Mouse (Mus musculus): ENCODE data around the gene Rin3.

Rin3 gene

GRCm38 (mm10) chr12:102369488-102370235 is 86.8 kb downstream of the Rin3 start:
- DNase-seq (ENCODE audit: inconsistent ontology term) = no peak

DNA sequence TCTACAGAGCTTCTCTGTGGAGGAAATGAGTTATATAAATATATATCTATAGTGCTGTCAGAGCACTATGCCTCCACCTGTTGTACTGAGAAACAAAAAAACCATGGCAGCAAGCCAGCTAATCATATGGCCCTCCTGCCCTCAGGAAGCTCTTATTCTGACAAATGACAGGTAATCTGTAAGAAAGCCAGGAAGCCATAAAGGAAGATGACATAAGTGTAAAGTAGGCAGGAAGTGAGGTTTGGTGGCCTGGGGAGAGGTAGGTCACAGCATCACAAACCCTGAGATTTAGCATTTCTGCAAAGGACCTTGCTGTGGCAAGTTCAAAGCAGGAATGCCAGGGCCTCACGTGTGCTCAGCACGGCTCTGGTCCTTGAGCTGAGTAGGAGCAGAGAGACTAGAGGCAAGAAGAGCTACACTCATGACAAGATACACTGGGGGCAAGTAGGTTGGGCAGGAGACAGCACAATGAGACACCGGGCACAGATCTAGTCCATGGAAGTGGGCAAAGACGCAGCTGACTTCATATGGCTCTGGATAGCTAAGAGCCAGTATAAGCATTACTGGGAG is 88.2 kb downstream of the Rin3 start:
- no peak for DNase-seq (ENCODE audit: inconsistent ontology term)

GRCm38 (mm10) chr12:102372322-102372721 is 89.5 kb downstream of the Rin3 start:
- no peak for DNase-seq (ENCODE audit: inconsistent ontology term)

DNA sequence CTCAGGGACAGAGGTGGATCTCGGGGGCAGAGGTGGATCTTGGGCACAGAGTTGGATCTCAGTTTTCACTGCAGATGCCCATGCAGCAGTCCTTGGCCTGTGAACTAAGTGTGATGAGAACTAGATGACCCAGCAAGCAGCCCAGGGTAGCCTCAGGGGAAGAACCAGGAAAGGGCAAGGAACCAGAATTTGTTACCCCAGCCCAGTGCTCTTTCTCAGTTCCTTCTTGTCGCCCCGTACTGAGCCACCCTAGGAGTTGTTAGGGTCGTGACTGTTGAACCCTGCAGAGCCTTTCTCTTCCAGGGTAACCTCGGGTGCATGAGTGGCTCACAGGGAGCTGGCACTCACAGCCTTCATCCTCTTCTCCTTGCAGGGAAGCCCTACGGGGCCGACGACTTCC is 99.3 kb downstream of the Rin3 start:
- DNase-seq (ENCODE audit: inconsistent ontology term) = no peak

DNA sequence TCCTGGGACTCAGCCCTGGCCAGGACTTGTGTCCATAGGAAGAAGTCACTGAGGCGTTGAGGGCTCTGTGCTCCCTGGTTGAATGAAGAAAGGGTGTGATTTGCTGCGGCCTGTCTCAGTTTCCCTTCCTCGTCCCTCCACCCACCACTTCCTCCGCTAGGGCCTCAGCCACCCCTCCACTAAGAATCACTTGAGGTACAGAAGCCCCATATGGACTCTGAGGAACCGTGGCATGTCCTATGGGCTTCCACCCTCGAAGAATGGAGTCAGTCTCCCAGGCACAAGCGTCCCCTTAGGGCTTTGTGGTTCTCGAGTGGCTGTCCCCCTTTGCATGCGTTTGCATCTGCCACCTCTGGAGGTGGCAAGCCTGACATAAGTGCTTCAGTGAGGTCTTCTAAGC is 100.4 kb downstream of the Rin3 start:
- DNase-seq (ENCODE audit: inconsistent ontology term) = no peak

DNA sequence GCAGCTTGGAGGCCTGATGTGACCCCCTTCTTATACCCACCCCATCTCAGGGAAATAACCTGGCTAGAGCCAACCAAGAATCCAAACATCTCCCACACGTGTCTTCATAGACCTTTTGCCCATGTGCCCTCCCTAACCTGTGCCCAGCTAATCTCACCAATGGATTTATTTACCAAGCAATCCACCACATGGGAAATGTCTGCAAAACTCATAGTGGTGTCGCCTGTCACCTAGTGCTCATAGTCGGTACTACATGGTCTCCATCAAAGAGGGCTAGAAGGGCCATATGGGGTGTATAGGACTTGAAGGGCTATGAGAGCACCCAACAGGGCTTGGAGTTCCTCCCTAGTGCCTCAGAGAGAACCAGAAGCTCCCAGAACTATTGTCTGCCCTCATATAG is 102.0 kb downstream of the Rin3 start:
- peak; percentile 28 for DNase-seq (ENCODE audit: inconsistent ontology term)

DNA sequence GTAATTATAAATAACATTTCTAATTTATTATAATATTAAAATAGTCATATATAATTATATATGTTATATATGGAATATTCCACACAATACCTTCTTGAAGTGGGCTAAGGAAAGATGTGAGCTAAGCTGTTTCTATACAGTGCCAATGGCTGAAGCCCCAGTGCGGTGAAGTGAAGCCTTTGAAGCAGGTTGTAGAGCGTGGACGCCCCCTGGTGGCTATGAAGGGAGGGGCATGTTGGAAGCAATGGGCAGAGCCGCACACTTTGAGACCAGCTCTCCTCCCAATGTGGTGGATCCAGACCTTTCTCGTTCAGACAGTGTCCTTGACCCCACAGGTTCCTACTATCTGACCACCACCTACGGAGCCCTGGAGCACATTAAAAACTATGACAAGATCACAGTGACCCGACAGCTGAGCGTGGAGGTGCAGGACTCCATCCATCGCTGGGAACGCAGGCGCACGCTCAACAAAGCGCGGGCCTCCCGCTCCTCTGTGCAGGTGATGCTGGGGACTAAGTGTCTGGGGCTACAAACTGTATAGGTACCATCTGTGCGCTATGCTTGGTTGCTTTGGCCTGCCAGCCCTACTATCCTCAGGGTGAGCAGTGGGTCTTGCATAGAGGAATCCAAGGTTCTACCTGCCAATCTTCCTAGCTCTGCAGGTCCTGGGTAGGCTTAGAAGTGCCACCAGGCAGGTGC is 104.5 kb downstream of the Rin3 start:
- DNase-seq (ENCODE audit: inconsistent ontology term) = peak; percentile 78

GRCm38 (mm10) chr12:102390042-102390441 is 107.2 kb downstream of the Rin3 start:
- no peak for DNase-seq (ENCODE audit: inconsistent ontology term)

DNA sequence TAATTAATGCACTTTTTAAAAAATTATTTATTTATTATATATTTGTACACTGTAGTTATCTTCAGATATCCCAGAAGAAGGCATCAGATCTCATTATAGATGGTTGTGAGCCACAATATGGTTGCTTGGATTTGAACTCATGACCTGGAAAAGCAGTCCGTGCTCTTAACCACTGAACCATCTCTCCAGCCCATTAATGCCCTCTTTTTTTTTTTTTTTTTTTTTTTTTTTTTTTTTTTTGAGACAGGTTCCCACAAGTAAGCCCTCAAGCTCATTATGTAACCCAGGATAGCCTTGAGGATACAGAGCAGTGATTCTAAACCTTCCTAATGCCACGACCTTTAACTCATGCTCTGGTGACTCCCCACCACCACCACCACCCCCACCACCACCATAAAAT is 108.3 kb downstream of the Rin3 start:
- DNase-seq (ENCODE audit: inconsistent ontology term) = no peak

DNA sequence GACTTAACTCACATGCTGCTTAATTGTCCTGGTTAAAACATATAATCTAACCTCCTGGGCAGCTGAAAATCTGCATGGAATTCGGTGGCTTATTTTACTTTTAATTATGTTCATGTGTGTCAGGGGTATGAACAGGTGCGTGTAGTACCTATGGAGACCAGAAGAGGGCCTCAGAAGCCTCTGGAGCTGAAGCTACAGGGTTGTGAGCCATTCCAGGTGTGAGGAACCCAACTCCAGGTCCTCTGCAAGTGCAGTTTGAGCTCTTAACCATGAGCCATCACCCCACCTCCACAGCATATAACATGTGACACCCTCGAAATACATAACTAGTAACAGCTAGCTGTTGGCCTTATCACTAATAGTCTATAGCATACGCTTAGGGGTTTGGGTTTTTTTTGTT is 109.1 kb downstream of the Rin3 start:
- peak; percentile 14 for DNase-seq (ENCODE audit: inconsistent ontology term)

DNA sequence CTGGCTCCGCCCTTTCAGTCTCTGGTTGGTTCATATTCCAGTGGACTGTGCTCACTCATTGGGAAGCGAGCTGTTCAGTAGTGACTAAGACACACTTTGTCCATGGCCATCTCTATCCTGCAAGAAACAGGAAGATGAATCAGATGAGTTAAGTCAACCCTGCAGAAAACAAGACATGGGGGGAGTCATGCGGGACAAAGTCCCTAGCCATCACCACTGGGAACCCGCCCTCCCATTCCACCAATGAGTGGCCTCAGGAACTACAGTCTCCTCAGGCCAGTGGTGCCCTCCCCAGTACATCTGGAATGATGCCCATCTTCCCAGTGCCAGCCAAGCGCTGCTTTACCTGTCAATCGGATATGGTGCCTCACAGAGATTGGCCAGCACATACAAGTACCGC is 111.6 kb downstream of the Rin3 start:
- peak; percentile 7 for DNase-seq (ENCODE audit: inconsistent ontology term)

GRCm38 (mm10) chr12:102395537-102395936 is 112.7 kb downstream of the Rin3 start:
- no peak for DNase-seq (ENCODE audit: inconsistent ontology term)

DNA sequence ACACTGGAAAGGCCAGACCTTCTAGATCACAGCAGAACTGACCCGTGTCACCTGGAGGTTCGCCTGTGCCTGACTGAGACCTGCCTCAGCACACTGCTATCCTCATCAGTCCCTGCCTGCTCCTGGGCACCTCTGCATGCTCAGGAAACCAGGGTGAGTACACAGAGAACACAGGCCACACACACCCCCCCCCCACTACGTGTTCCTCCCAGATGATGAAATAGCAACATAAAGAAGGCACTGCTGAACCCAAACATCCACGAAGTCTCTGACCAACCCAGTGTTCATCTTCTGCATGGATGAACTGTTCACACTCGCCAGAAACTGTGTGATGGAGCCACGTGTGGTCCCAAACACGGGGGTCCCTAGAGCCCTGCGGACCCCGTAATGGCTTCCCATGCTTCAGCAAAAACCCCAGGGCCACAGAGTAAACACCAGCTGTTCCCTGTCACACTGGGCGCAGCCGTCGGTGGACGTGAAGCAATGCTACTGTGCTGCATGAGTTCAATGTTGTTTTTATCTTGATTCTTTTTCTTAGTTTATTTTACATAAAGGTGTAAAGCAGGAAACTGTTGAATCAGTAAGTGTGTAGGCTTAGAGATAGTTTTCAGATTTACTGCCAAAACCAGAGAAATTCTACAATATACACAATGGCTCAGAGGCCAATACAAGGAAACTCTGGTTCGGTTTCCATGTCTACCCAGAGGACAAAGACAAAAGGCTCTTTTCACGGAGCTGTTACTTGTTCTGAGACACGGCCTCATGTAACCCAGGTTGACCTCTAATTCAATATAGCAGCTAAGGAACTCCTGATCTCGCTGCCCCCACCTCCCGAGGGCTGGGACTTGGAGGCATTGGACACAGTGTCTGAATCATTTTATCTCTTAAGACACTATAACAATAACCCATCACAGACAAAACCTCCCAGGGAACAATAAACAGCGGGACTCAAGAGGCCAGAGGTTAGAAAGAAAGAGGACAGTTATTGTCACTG is 113.4 kb downstream of the Rin3 start:
- no peak for DNase-seq (ENCODE audit: inconsistent ontology term)

GRCm38 (mm10) chr12:102398588-102398987 is 115.7 kb downstream of the Rin3 start:
- DNase-seq (ENCODE audit: inconsistent ontology term) = no peak

GRCm38 (mm10) chr12:102413171-102413570 is 130.3 kb downstream of the Rin3 start:
- DNase-seq (ENCODE audit: inconsistent ontology term) = no peak

DNA sequence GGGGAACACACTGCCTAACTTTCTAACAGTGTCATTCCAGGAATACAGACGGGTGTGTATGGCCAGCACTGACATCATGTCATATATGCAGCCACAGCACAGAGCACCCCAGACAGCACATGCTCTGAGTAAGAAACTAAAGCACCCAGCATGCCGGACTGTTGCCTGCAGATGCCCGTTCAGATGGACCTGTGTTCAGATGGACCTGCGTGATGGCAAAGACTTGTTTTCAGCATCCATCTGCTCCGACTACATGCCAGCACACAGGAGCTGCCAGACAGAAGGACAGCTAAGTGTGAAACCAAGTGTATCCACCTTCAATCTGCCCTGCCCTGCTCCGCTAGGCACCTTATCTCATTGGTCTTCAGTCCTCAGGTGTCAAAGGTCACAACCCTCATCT is 131.8 kb downstream of the Rin3 start:
- DNase-seq (ENCODE audit: inconsistent ontology term) = no peak

DNA sequence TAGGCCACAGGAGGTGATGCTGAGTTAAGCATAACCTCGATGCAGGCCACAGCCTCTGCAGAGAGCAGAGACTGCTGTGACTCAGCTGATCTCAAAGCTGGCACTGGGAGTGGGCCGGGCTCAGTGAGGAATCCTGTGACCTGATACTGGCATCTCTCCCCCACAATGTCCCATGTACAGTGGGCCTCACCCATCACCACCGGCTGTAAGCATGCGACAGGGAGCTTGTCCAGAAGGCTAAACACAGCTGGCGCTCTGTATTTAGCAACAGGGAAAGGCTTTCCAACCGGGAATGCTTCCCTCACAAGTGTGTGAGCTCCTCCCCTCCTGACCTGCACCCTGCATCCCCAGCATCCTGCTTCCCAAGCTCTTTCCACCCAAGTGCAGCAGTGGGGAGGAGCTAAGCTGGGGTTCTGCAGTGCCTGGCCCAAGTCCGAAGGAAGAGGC is 133.6 kb downstream of the Rin3 start:
- peak; percentile 62 for DNase-seq (ENCODE audit: inconsistent ontology term)

- DNase-seq (ENCODE audit: inconsistent ontology term) = no peak
Observed at GRCm38 (mm10) chr12:102416955-102417510, 134.2 kb downstream of the Rin3 start.

DNA sequence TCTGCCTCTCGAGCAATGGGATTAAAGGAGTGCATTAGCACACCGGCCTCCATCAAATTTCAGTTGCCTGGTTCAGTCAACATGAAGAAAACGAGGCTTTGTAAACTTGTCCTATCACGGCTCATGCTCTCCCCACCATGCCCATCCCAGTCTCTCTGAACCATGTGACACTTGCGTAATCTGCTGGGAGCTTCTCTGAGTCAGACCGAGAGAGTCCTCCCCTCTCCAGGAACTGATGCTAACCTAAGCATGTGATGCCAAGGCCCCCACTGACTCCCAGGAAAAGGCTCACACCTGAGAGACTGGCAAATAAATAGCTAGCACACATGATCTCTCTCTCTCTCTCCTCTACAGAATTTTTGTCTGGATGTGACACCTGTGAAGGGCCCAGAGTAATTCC is 134.9 kb downstream of the Rin3 start:
- DNase-seq (ENCODE audit: inconsistent ontology term) = no peak

DNA sequence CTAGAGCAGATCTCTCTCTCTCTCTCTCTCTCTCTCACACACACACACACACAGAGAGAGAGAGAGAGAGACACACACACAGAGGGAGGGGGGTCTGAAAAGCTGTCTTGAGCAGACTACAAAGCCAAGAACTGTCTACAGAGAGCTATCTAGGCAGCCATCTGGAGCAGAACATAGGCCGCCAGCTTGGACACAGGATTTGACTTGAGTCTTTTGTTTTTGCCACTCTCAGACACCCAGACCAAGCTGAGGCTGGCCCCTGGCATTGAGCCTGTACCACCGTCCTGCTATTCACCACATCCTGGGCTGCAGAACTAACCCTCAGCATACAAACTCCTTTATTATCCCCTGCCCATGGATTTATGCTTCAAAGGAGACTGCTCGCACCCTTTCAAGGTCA is 136.7 kb downstream of the Rin3 start:
- DNase-seq (ENCODE audit: inconsistent ontology term) = peak; percentile 83

GRCm38 (mm10) chr12:102420168-102420890 is 137.5 kb downstream of the Rin3 start:
- DNase-seq (ENCODE audit: inconsistent ontology term) = no peak
